8 mouse cellular contexts compared by ENCODE assay signal in genomic region chr12:112659109-112659508, GRCm38 (mm10). TPM values are rescaled to one million over a fixed set of nuclear protein-coding genes. Genes with fewer than 3 reads are reported as not detected.
DNase-seq lines count a peak whose midpoint lies in the region; ATAC-seq lines count a peak whose summit lies in the region.

No protein-coding gene starts in this region.

- no peak overlapping the region for H3K4me2 ChIP-seq in neural tube, embryonic 13.5 days
- no peak overlapping the region for H3K4me2 ChIP-seq in neural tube, embryonic 15.5 days

- intact Hi-C loops in heart, postnatal 10 days (cut with DNase I), result no loop called here

- H3K36me3 ChIP-seq in neural tube, embryonic 13.5 days, result peaks cover 90% of the 10 kb centered on the region
- peaks cover 71% of the 10 kb centered on the region for H3K36me3 ChIP-seq in neural tube, embryonic 15.5 days

- peak; percentile 52 for DNase-seq in embryo, embryonic 10 days (ENCODE audit: low spot score)
- DNase-seq in embryo, embryonic 9.5 days (ENCODE audit: extremely low spot score), result no peak
- peak; percentile 89 to 93 for DNase-seq in cerebellum, postnatal 10 days
- peak; percentile 74 to 89 for DNase-seq in heart, postnatal 10 days
- DNase-seq in lung, postnatal 10 days, result peak; percentile 85
- peak; percentile 88 for DNase-seq in thymus, postnatal 4 days

- no peak overlapping the region for H3K9ac ChIP-seq in neural tube, embryonic 13.5 days
- H3K9ac ChIP-seq in neural tube, embryonic 15.5 days (replicated peaks), result no peak overlapping the region

- no peak for ATAC-seq in neural tube, embryonic 13.5 days (ENCODE audit: low read depth)
- no peak for ATAC-seq in neural tube, embryonic 15.5 days (ENCODE audit: low FRiP score)

- no peaks in the 10 kb centered on the region for H3K27me3 ChIP-seq in neural tube, embryonic 13.5 days
- no peaks in the 10 kb centered on the region for H3K27me3 ChIP-seq in neural tube, embryonic 15.5 days (replicated peaks)

- 0 out of 2 replicates have a peak overlapping the region, but pooled peaks have one; percentile 5 for H3K27ac ChIP-seq in neural tube, embryonic 13.5 days (replicated peaks)
- no peak overlapping the region for H3K27ac ChIP-seq in neural tube, embryonic 15.5 days (replicated peaks)

- peaks cover 60% of the 10 kb centered on the region for H3K4me1 ChIP-seq in neural tube, embryonic 13.5 days (replicated peaks)
- H3K4me1 ChIP-seq in neural tube, embryonic 15.5 days, result peaks cover 44% of the 10 kb centered on the region

- WGBS in neural tube, embryonic 13.5 days, result 79% methylated on average over 6 of the region's 6 CpGs
- 85% methylated on average over 6 of the region's 6 CpGs for WGBS in neural tube, embryonic 15.5 days

- no peaks in the 10 kb centered on the region for H3K9me3 ChIP-seq in neural tube, embryonic 13.5 days
- no peaks in the 10 kb centered on the region for H3K9me3 ChIP-seq in neural tube, embryonic 15.5 days (replicated peaks)

- no peak overlapping the region for H3K4me3 ChIP-seq in neural tube, embryonic 13.5 days
- no peak overlapping the region for H3K4me3 ChIP-seq in neural tube, embryonic 15.5 days (replicated peaks)

RNA-seq across cellular contexts. Expression of gene Siva1, which starts 14.6 kb away (rescaled TPM):
- polyA plus RNA-seq in neural tube, embryonic 13.5 days (2015; fragmentation: Nextera tagmentation; extraction: Ambion mirVana), result 66.3 and 75.0 TPM in 2 replicates
- polyA plus RNA-seq in neural tube, embryonic 15.5 days (2015; fragmentation: Nextera tagmentation; extraction: Ambion mirVana), result 48.0 and 96.7 TPM in 2 replicates
- 10 to 100 TPM; 26.4 to 31.4 TPM for total RNA-seq in heart, postnatal 10 days (2021)

RNA-seq across cellular contexts. Expression of gene Akt1, which starts 15.6 kb away (rescaled TPM):
- polyA plus RNA-seq in neural tube, embryonic 13.5 days (2015; fragmentation: Nextera tagmentation; extraction: Ambion mirVana), result 73.4 and 101 TPM in 2 replicates
- 70.5 and 120 TPM in 2 replicates for polyA plus RNA-seq in neural tube, embryonic 15.5 days (2015; fragmentation: Nextera tagmentation; extraction: Ambion mirVana)
- 100 to 1,000 TPM; 346 to 355 TPM for total RNA-seq in heart, postnatal 10 days (2021)

RNA-seq across cellular contexts. Expression of gene Zbtb42, which starts 19.5 kb away (rescaled TPM):
- 2.1 TPM in 2 replicates for polyA plus RNA-seq in neural tube, embryonic 13.5 days (2015; fragmentation: Nextera tagmentation; extraction: Ambion mirVana)
- 1.8 and 2.4 TPM in 2 replicates for polyA plus RNA-seq in neural tube, embryonic 15.5 days (2015; fragmentation: Nextera tagmentation; extraction: Ambion mirVana)
- 1 to 10 TPM; 7.7 to 8.5 TPM for total RNA-seq in heart, postnatal 10 days (2021)

RNA-seq across cellular contexts. Expression of gene Adssl1, which starts 39.3 kb away (rescaled TPM):
- polyA plus RNA-seq in neural tube, embryonic 13.5 days (2015; fragmentation: Nextera tagmentation; extraction: Ambion mirVana), result 3.2 and 3.6 TPM in 2 replicates
- 7.6 and 8.6 TPM in 2 replicates for polyA plus RNA-seq in neural tube, embryonic 15.5 days (2015; fragmentation: Nextera tagmentation; extraction: Ambion mirVana)
- total RNA-seq in heart, postnatal 10 days (2021), result 100 to 1,000 TPM; 129 to 136 TPM
